Mouse (Mus musculus) heart, adult 9 months (tissue): ENCODE results near the gene Tmem259.
A peak's percentile ranks its signal among the peaks of the same experiment; 100 is the strongest.

Source experiments
- DNase-seq, 2 experiments: peaks; one replicate each; pipeline ENCODE4 v3.0.0; 2022; ENCODE audit warnings: low spot score in 2 of 2

Gene Tmem259

DNA sequence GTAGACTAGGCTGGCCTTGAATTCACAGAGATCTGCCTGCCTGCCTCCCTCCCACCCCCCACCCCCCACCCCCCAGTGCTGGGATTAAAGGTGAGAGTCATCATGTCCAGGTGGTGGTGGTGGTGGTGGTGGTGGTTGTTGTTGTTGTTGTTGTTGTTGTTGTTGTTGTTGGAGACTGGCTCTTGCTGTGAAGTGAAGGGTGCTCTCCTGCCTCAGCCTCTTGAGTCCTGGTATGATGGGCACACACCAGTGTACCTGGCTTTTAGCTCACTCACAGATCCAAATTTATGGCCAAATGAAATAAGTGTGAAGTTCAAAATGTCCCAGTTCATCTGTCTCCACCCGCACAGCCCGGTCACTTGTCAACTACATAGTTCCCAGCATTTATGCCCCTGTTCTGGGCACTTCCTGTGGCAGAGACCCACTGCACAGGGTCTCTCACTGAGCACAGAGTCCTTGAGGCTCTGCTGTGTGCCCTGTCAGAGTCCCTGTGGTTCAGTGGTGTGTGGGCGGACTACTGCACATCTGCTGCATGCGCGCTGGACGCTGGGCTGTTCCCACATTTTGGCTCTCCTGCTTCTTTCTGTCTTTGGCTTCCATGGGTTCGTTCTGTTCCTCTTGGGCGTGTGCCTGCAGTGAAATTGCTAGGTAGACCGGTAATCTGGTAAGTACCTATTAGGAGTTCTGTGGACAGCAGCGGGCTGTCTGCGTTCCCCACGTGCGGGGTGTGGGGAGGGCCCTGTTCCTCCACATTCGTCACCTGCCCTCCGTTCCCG, 49.1 kb downstream of the Tmem259 start:
- no peak for DNase-seq

DNA sequence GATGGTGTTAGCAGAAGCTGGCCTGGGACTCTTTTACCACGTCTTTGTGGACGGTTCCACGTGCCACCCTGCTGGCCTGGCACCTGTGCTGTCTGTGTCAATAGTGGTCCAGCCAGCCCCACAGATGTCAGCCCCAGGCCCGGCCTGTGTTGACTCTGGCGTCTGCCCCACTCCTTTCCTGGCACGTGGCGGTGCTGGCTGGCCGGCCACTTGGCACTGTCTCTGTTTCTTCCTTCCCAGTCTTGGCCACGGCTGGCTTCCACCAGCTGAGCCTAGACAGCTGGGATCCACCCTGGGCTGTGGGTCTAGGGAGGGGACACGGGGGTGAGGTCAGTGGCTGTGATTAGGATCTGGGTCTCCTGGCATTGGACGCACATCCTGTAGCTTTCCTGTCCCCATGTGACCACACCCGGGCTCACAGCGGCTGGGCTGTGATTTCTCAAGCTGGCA, 49.8 kb downstream of the Tmem259 start:
- DNase-seq: peak; percentile 91 to 94

DNA sequence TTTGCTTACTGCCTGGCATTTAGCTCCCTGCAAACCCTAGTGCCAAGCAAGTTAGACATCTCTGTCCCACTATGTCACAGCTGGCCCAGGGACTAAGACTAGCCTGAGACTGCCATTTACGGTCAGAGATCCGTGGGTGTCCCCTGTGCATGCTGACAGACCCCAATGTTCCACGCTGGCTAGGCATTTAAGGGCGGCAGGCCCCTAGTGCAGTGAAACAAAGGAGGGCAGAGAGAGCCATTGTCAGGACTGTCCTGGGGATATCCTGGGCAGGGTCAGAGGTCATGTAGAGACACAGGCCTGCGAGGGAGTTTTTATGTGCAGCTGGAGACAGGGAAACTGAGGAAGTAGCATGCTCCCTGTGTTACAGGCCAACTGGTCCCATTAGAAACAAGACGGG, 50.3 kb downstream of the Tmem259 start:
- no peak for DNase-seq

DNA sequence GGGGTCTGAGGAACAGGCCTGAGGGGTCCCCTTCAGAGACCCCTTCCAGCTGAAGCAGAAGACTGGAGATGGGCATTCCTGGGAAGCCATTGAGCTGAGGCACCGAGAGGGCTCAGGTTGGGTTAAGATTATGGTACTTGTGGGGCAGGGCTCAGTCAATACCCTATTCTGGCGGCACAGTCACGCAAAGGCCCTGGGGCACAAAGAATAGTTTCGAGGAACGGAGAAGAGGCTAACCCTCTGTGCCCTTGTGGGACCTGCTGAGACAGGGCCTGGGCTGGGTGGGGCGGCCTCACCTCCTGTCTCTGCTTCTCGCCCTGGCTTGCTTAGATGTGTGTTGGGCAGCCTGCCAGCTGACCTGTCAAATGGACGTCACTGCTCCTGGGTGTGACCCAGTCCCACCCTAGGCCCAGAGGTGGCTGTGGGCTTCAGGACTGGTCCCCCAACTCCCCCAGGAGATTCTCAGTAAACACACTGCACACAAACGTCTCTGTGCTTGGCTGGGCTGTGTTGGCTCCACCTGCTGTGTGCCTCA, 50.9 kb downstream of the Tmem259 start:
- no peak for DNase-seq

DNA sequence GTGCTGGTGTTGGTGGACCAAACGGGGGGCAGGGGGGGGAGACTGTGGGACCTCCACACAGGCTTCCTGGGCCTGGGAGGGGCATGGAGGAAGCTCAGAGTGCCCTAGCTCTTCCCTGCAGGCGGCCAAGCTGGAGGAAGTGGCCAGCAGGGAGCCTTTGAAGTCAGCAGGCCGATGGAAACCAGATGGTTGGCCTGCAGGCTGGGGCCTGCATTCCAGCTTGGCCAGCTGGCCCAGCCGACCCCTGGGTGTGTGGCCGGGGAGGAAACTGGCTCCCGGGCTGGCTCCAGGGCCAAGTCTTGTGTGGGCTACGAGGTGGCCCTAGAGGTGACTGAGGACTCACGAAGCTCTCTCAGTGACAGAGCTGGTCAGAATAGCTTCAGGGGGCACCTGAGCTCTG, 51.4 kb downstream of the Tmem259 start:
- DNase-seq: peak; percentile 77 to 84

DNA sequence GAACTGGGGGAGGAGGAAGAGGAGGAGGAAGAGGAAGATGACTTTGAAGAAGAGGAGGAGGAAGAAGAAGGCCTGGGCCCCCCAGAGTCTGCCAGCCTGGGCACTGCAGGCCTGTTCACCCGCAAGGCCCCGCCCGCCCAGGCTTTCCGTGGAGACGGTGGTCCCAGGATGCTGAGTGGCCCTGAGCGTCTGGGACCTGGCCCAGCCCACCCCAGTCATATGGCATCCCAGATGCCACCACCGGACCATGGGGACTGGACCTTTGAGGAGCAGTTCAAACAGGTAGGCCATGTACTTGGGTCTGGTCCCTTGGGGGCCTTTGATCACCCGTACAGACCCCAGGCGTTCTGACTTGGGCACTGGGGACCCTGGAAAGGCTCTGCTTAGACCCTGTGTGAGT, 52.3 kb downstream of the Tmem259 start:
- DNase-seq: no peak

- DNase-seq: no peak
Observed at GRCm38 (mm10) chr10:79930826-79931186, 53.3 kb downstream of the Tmem259 start.

GRCm38 (mm10) chr10:79929967-79930825, 53.9 kb downstream of the Tmem259 start:
- no peak for DNase-seq

DNA sequence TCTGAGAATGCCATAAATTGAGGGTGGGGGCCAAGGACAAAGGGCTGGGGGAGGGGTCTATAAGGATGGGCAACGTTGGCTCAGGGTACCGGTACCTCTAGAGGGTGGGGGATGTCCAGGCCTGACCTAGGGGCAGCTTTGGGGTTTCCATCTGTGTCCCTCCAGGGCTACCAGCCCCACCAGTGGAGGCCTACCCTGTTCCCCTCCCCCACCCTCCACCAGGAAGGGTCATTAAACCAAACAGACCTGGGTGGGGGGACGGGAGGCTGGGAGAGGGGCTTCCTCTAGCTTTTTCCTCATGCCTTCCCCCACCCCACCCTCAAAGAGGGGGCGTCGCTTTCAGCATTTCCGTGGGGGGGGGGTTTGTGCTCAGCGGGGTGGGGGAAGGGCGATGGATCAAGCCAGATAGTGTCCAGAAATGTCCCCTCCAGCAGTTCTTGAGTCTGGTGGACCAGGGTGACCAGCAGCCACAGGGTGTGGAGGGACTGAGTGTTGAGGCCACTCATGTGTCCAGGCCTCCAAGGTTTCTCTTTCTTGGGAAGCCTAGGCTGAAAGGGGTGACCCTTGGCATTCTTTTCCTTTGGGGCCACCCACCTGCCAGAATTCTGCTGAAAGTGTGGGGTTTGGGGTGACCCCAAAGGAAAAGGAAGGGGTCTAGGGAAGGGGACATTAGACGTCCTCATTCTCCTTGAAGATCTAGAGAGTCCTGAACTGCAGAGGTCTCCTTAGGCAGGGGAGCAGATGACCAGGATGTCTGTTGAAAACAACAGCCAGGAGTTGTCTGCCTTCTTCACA, 55.0 kb downstream of the Tmem259 start:
- no peak for DNase-seq

DNA sequence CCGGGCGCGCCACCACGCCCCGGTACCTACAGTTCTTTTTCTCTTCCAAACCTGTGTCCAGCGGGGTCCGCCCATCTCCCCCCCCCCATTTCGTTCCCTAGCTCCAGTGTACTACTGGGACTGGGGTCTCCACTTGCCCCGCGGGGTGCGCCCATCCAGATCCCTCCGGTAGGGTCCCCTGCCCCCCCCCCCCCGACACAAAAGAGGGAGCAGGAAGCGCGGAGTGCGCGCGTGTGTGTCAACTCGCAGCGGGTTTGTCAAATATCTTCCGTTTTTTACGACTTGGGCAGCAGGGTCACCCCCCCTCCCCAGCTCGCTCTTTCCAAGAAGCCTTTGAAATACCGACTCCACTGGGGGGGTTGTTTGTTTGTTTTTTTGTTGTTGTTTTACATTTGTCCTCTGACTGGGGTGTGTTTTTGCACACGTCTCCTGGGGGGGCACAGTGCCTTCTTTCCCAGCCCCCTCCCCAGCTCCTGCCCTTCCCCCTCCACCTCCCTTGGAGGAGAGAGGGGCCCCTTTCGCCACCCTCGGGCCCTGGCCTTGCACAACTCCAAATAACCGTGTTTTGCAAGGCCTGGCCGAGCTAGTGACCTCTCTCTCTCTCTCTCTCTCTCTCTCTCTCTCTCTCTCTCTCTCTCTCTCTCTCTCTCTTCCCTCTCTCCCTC, 56.0 kb downstream of the Tmem259 start:
- no peak for DNase-seq

DNA sequence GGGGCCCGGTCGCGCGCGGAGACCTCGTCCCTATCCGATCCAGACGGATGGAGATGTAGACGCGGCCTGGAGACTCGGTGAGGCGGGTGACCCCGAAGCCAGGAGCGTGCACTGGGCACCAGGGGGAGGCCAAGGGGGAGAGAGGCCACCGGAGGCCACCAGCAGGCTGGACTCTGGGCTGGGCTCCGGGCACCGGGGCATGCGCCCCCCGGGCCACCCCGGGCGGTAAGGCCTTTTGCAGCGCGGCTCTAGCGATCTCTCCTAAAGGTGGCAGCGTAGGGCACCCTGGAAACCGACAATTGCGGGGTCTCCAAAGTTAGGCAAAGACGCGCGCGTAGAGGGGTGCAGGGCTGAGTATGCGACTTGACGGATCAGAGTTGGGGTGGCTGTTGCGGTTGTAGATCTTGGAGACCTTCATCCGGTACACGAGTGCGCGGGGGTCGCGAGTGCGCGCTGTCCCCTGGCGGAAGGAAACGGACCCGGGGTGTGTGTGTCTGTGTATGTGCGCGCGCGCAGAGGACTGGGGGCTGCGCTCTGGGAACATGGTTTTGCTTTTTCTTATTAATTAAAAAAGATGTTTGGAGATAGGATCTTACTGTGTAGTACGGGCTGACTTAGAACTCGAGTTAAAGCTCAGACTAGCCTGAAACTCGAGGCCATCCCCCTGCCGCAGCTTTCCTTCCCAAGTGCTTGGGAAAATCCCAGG, 56.7 kb downstream of the Tmem259 start:
- peak; percentile 39 to 44 for DNase-seq

GRCm38 (mm10) chr10:79926491-79927323, 57.4 kb downstream of the Tmem259 start, which contains the start of gene Arid3a:
Gene Arid3a (plus strand): TSS chr10:79927043.
- peak; percentile 89 for DNase-seq

DNA sequence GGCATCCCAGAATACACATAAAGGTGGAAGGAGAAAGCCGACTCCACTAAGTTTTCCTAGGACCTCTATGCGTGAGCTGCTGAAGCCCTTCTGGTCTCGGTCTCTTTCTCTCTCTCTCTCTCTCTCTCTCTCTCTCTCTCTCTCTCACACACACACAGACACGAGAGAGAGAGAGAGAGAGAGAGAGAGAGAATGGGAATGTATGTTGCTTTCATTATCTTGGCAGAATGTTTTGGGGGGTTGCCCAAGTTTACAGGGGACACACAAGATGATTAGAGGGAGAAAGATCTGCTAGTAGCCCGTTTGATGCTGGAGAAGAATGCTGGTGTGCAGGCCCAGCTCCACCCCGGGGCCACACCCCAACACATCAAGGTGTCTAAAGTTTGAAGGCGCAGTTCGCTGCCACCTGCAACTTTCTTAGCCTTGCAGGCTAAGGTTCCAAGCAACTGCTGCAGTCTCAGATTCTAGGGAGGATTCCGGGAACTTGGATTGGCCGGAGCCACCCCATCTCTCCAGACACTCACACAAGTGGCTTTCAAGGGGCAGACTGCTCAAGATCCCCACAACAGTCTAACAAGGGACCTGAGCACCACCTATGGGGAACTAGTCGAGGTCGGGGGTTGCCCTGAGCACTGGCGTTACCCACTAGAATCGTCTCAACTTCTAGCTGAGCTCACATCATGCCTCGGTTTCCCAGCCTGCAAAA, 58.2 kb downstream of the Tmem259 start:
- no peak for DNase-seq

DNA sequence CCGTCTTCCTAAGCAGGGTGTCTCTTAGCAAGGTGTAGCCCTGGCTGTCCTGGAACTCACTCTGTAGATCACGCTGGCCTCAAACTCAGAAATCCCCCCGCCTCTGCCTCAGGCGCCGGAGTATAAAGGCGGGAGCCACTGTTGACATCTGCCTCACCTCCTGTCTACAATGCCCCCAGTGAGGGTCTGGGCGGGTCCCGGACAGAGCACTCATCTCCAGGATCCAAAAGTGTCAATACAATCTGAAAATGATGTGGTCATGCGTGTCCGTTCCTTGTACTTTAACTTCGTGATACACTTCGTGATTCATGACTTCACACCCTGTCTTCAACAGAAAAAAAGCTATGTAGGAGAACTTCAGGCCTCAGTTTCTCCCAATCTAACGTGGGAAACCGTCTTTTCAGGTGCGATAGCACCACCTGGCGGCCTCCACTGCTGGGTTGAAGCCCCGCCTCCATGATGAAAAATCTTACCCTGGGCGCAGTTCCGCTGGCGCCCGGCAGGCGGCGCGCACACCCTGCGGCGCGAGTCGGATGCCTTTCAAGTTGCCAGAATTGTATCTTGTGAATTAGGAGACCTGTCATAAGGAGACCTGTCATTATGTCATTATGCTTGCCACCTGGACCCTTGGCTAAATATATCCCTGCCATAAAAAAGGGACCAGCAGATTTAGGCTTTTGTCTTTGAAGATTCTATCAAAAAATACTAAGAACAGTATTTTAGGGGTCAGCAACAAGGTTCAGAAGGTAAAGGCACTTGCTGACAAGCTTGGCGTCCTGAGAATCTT, 58.9 kb downstream of the Tmem259 start:
- DNase-seq: peak; percentile 84 to 92
